Mouse (Mus musculus) kidney, postnatal 25 days (tissue): ENCODE data around the gene Slc28a2.
"Not testable (repeated sequence)": the region's sequence is repeated elsewhere in the genome, so short reads cannot be mapped to it uniquely, and the experiment has no call there.

Source experiments
- DNase-seq, 2 experiments: peaks; one replicate each; pipeline ENCODE4 v3.0.0; 2021; ENCODE audit warnings: mixed read lengths in 2 of 2

Slc28a2 gene

GRCm38 (mm10) chr2:122469221-122469620 is 42.9 kb downstream of the Slc28a2 start:
- no peak for DNase-seq

GRCm38 (mm10) chr2:122476585-122476984 is 50.3 kb downstream of the Slc28a2 start:
- DNase-seq: no peak

GRCm38 (mm10) chr2:122483787-122484186 is 57.5 kb downstream of the Slc28a2 start:
- DNase-seq: not testable (repeated sequence)

- no peak for DNase-seq
These were observed 58.4 kb downstream of the Slc28a2 start, which contains the start of gene Gm14085 for GRCm38 (mm10) chr2:122484641-122485040. Gm14085 (plus strand) TSS chr2:122484941.

GRCm38 (mm10) chr2:122485654-122486053 is 59.4 kb downstream of the Slc28a2 start:
- not testable (repeated sequence) for DNase-seq

- DNase-seq: not testable (repeated sequence)
These were observed 59.8 kb downstream of the Slc28a2 start for GRCm38 (mm10) chr2:122486122-122486521.

- no peak for DNase-seq
These were observed 60.4 kb downstream of the Slc28a2 start for GRCm38 (mm10) chr2:122486674-122487073.
